Mouse (Mus musculus): ENCODE results near the gene Ddx17. TPM values are rescaled to one million over a fixed set of nuclear protein-coding genes. Genes with fewer than 3 reads are reported as not detected.

The Ddx17 gene
- polyA plus RNA-seq, 1 experiment from 2014 or later = 42.0 TPM

GRCm38 (mm10) chr15:79500110-79500509, 46.4 kb downstream of the Ddx17 start:
- Histone ChIP-seq H3K9me3 (replicated peaks; ENCODE audit: control insufficient read depth, low read length) (no peaks in the 10 kb centered on the region), H3K27me3 (ENCODE audit: control insufficient read depth, insufficient read depth, low read length) (peaks cover 30% of the 10 kb centered on the region), H3K36me3 (ENCODE audit: control insufficient read depth, insufficient read depth, low read length) (no peaks in the 10 kb centered on the region), H3K27ac (ENCODE audit: low read length) (no peak overlapping the region), H3K4me3 (replicated peaks; ENCODE audit: low read length) (no peak overlapping the region), H3K4me2 (ENCODE audit: low read depth, low read length) (no peak overlapping the region), H3K4me1 (ENCODE audit: control insufficient read depth, insufficient read depth, low read length) (no peaks in the 10 kb centered on the region), H3K9ac (ENCODE audit: low read length) (no peak overlapping the region)
- WGBS = 68% methylated on average over 17 of the region's 17 CpGs
- ATAC-seq (ENCODE audit: insufficient read depth, low FRiP score) = no peak

GRCm38 (mm10) chr15:79493527-79493926, 53.0 kb downstream of the Ddx17 start:
- Histone ChIP-seq H3K36me3 (ENCODE audit: control insufficient read depth, insufficient read depth, low read length) (no peaks in the 10 kb centered on the region), H3K4me2 (ENCODE audit: low read depth, low read length) (0 out of 2 replicates have a peak overlapping the region, but pooled peaks have one; percentile 11), H3K9me3 (replicated peaks; ENCODE audit: control insufficient read depth, low read length) (no peaks in the 10 kb centered on the region), H3K4me3 (replicated peaks; ENCODE audit: low read length) (no peak overlapping the region), H3K4me1 (ENCODE audit: control insufficient read depth, insufficient read depth, low read length) (no peaks in the 10 kb centered on the region), H3K27me3 (ENCODE audit: control insufficient read depth, insufficient read depth, low read length) (peaks cover 4% of the 10 kb centered on the region), H3K27ac (ENCODE audit: low read length) (no peak overlapping the region), H3K9ac (ENCODE audit: low read length) (no peak overlapping the region)
- WGBS = 40% methylated on average over 18 of the region's 18 CpGs
- ATAC-seq (ENCODE audit: insufficient read depth, low FRiP score) = no peak

GRCm38 (mm10) chr15:79489463-79489862, 57.1 kb downstream of the Ddx17 start:
- H3K4me3 ChIP-seq (replicated peaks; ENCODE audit: low read length) = no peak overlapping the region
- H3K4me1 ChIP-seq (ENCODE audit: control insufficient read depth, insufficient read depth, low read length) = no peaks in the 10 kb centered on the region
- WGBS = 55% methylated on average over 11 of the region's 11 CpGs
- no peak overlapping the region for H3K4me2 ChIP-seq (ENCODE audit: low read depth, low read length)
- H3K27me3 ChIP-seq (ENCODE audit: control insufficient read depth, insufficient read depth, low read length) = peaks cover 2% of the 10 kb centered on the region
- H3K27ac ChIP-seq (ENCODE audit: low read length) = no peak overlapping the region
- H3K36me3 ChIP-seq (ENCODE audit: control insufficient read depth, insufficient read depth, low read length) = no peaks in the 10 kb centered on the region
- no peak for ATAC-seq (ENCODE audit: insufficient read depth, low FRiP score)
- H3K9me3 ChIP-seq (replicated peaks; ENCODE audit: control insufficient read depth, low read length) = no peaks in the 10 kb centered on the region
- H3K9ac ChIP-seq (ENCODE audit: low read length) = no peak overlapping the region

- no peak overlapping the region for H3K27ac ChIP-seq (ENCODE audit: low read length)
- no peak overlapping the region for H3K9ac ChIP-seq (ENCODE audit: low read length)
- no peaks in the 10 kb centered on the region for H3K9me3 ChIP-seq (replicated peaks; ENCODE audit: control insufficient read depth, low read length)
- H3K4me3 ChIP-seq (replicated peaks; ENCODE audit: low read length) = no peak overlapping the region
- 10% methylated on average over 15 of the region's 15 CpGs for WGBS
- peak; percentile 41; the same call in 1 of the 2 replicates for ATAC-seq (ENCODE audit: insufficient read depth, low FRiP score)
- no peak overlapping the region for H3K4me2 ChIP-seq (ENCODE audit: low read depth, low read length)
- H3K4me1 ChIP-seq (ENCODE audit: control insufficient read depth, insufficient read depth, low read length) = 0 out of 2 replicates have a peak, but pooled peaks cover 3% of the 10 kb centered on the region
- H3K27me3 ChIP-seq (ENCODE audit: control insufficient read depth, insufficient read depth, low read length) = peaks cover 3% of the 10 kb centered on the region; the same call in 1 of the 2 replicates
- no peaks in the 10 kb centered on the region for H3K36me3 ChIP-seq (ENCODE audit: control insufficient read depth, insufficient read depth, low read length)
These were observed 65.3 kb downstream of the Ddx17 start for GRCm38 (mm10) chr15:79481181-79481688.

Small RNAs within 50 kb of the gene (microRNA-seq; reads per million reads assigned to microRNA genes)
- gene Gm27903 = not detected

Other genes starting within 250 kb of the Ddx17 start
- gene Pla2g6, start 218.4 kb downstream of the Ddx17 start, polyA plus RNA-seq (2015; fragmentation: Nextera tagmentation; extraction: Ambion mirVana) = 15.6 and 20.9 TPM in 2 replicates
- 5.2 and 6.2 TPM in 2 replicates for gene Maff, start 200.1 kb downstream of the Ddx17 start, polyA plus RNA-seq (2015; fragmentation: Nextera tagmentation; extraction: Ambion mirVana)
- gene Tmem184b, start 143.2 kb downstream of the Ddx17 start, polyA plus RNA-seq (2015; fragmentation: Nextera tagmentation; extraction: Ambion mirVana) = 52.7 and 59.6 TPM in 2 replicates
- 34.5 and 35.0 TPM in 2 replicates for gene Csnk1e, start 91.2 kb downstream of the Ddx17 start, polyA plus RNA-seq (2015; fragmentation: Nextera tagmentation; extraction: Ambion mirVana)
- gene Kcnj4, start 41.5 kb downstream of the Ddx17 start, polyA plus RNA-seq (2015; fragmentation: Nextera tagmentation; extraction: Ambion mirVana) = not detected in 2 replicates
- gene Kdelr3, start 30.3 kb downstream of the Ddx17 start, polyA plus RNA-seq (2015; fragmentation: Nextera tagmentation; extraction: Ambion mirVana) = 109 and 111 TPM in 2 replicates
- gene Dmc1, start 58.4 kb upstream of the Ddx17 start, polyA plus RNA-seq (2015; fragmentation: Nextera tagmentation; extraction: Ambion mirVana) = 2.4 and 2.8 TPM in 2 replicates
- 0.92 and 1.1 TPM in 2 replicates for gene Fam227a, start 112.2 kb upstream of the Ddx17 start, polyA plus RNA-seq (2015; fragmentation: Nextera tagmentation; extraction: Ambion mirVana)
- 48.0 and 48.1 TPM in 2 replicates for gene Cby1, start 112.5 kb upstream of the Ddx17 start, polyA plus RNA-seq (2015; fragmentation: Nextera tagmentation; extraction: Ambion mirVana)
- 231 and 236 TPM in 2 replicates for gene Tomm22, start 124.1 kb upstream of the Ddx17 start, polyA plus RNA-seq (2015; fragmentation: Nextera tagmentation; extraction: Ambion mirVana)
- 16.1 and 16.6 TPM in 2 replicates for gene Josd1, start 141.2 kb upstream of the Ddx17 start, polyA plus RNA-seq (2015; fragmentation: Nextera tagmentation; extraction: Ambion mirVana)
- 24.0 and 24.6 TPM in 2 replicates for gene Gtpbp1, start 144.1 kb upstream of the Ddx17 start, polyA plus RNA-seq (2015; fragmentation: Nextera tagmentation; extraction: Ambion mirVana)
- 4.1 and 4.4 TPM in 2 replicates for gene Sun2, start 195.8 kb upstream of the Ddx17 start, polyA plus RNA-seq (2015; fragmentation: Nextera tagmentation; extraction: Ambion mirVana)
- 48.4 and 51.2 TPM in 2 replicates for gene Dnal4, start 231.1 kb upstream of the Ddx17 start, polyA plus RNA-seq (2015; fragmentation: Nextera tagmentation; extraction: Ambion mirVana)

Data from stomach, embryonic 16.5 days (tissue).